ENCODE assay signal across 31 mouse cellular contexts in genomic region chr16:16260882-16261281, GRCm38 (mm10). TPM values are rescaled to one million over a fixed set of nuclear protein-coding genes. Genes with fewer than 3 reads are reported as not detected.
DNase-seq lines count a peak whose midpoint lies in the region; ATAC-seq lines count a peak whose summit lies in the region.
"Had no signal": no experiment of that assay in that cellular context is flagged by ENCODE, and none has a peak within 500 bp of the region (broad histone marks: within the 10 kb centered on the region; RNA-seq: fewer than 3 reads in every experiment).

No protein-coding gene starts in this region.

- peak; percentile 20 for DNase-seq in layer of hippocampus, adult 11-12 months (ENCODE audit: low spot score)
- DNase-seq in layer of hippocampus, postnatal 25 days (ENCODE audit: extremely low spot score in 1 of 2, low spot score in 1 of 2) = no peak
- DNase-seq in 416B (ENCODE audit: low read depth) (peak; percentile 45), NIH3T3 (ENCODE audit: low read depth) (peak; percentile 35)
- peak; percentile 40 for DNase-seq in layer of hippocampus, adult 9-10 months (ENCODE audit: low spot score)
- no peak for DNase-seq in cerebellum, postnatal 25 days
- DNase-seq: adrenal gland, postnatal 25 days; cerebellum, adult 2 months; cerebellum, postnatal 14 days; heart, postnatal 36 days; kidney, adult 8-10 months; left cerebral cortex, postnatal 4 days; liver, postnatal 0 days; lung, postnatal 4 days; right cerebral cortex, adult 18-20 months; spleen, adult 18-20 months; thymus, postnatal 14 days had no signal

- no peak for ATAC-seq in neural tube, embryonic 15.5 days (ENCODE audit: low FRiP score)
- ATAC-seq: forebrain, embryonic 16.5 days; hindbrain, postnatal 0 days; intestine, embryonic 15.5 days; liver, embryonic 12.5 days; liver, postnatal 0 days; midbrain, embryonic 15.5 days had no signal

- WGBS in neural tube, embryonic 15.5 days = 94% methylated on average over 5 of the region's 5 CpGs

- no peak overlapping the region for H3K27ac ChIP-seq in neural tube, embryonic 15.5 days (replicated peaks)
- H3K27ac ChIP-seq: embryonic facial prominence, embryonic 12.5 days; forebrain, embryonic 10.5 days; heart, embryonic 10.5 days; hindbrain, embryonic 12.5 days; hindbrain, postnatal 0 days; intestine, embryonic 15.5 days; kidney, postnatal 0 days; liver, embryonic 12.5 days; midbrain, embryonic 15.5 days had no signal

- no peak overlapping the region for H3K4me3 ChIP-seq in neural tube, embryonic 15.5 days (replicated peaks)
- H3K4me3 ChIP-seq: embryonic facial prominence, embryonic 12.5 days; forebrain, embryonic 10.5 days; heart, embryonic 10.5 days; heart, embryonic 15.5 days; hindbrain, embryonic 12.5 days; intestine, embryonic 15.5 days; liver, embryonic 12.5 days; midbrain, embryonic 15.5 days had no signal

- no peak overlapping the region for H3K9ac ChIP-seq in neural tube, embryonic 15.5 days (replicated peaks)
- H3K9ac ChIP-seq: embryonic facial prominence, embryonic 12.5 days; heart, embryonic 15.5 days; hindbrain, embryonic 12.5 days; intestine, embryonic 15.5 days; liver, embryonic 12.5 days; liver, postnatal 0 days; midbrain, embryonic 15.5 days had no signal

- H3K36me3 ChIP-seq in neural tube, embryonic 15.5 days = no peaks in the 10 kb centered on the region
- H3K36me3 ChIP-seq: embryonic facial prominence, embryonic 12.5 days; forebrain, embryonic 10.5 days; hindbrain, embryonic 12.5 days; intestine, embryonic 15.5 days; liver, embryonic 12.5 days; midbrain, embryonic 15.5 days had no signal

- no peaks in the 10 kb centered on the region for H3K9me3 ChIP-seq in neural tube, embryonic 15.5 days (replicated peaks)
- H3K9me3 ChIP-seq: embryonic facial prominence, embryonic 12.5 days; forebrain, embryonic 10.5 days; G1E; heart, embryonic 10.5 days; heart, embryonic 15.5 days; hindbrain, embryonic 12.5 days; intestine, embryonic 15.5 days; liver, embryonic 12.5 days; midbrain, embryonic 15.5 days had no signal

- H3K4me1 ChIP-seq in neural tube, embryonic 15.5 days = no peaks in the 10 kb centered on the region
- H3K4me1 ChIP-seq: embryonic facial prominence, embryonic 12.5 days; forebrain, embryonic 10.5 days; hindbrain, embryonic 12.5 days; intestine, embryonic 15.5 days; midbrain, embryonic 15.5 days had no signal

- H3K27me3 ChIP-seq in neural tube, embryonic 15.5 days (replicated peaks) = no peaks in the 10 kb centered on the region
- H3K27me3 ChIP-seq: embryonic facial prominence, embryonic 12.5 days; heart, embryonic 15.5 days; hindbrain, embryonic 12.5 days; intestine, embryonic 15.5 days; liver, embryonic 12.5 days; midbrain, embryonic 15.5 days had no signal

- H3K4me2 ChIP-seq in neural tube, embryonic 15.5 days = no peak overlapping the region
- H3K4me2 ChIP-seq: embryonic facial prominence, embryonic 12.5 days; heart, embryonic 15.5 days; hindbrain, embryonic 12.5 days; intestine, embryonic 15.5 days; liver, embryonic 12.5 days; midbrain, embryonic 15.5 days had no signal

RNA-seq across cellular contexts. Expression of gene Yars2, which starts 41.9 kb away (rescaled TPM):
- 10 to 100 TPM; 22.6 to 22.7 TPM for total RNA-seq in layer of hippocampus, postnatal 25 days (2021)
- polyA plus RNA-seq in neural tube, embryonic 15.5 days (2015; fragmentation: Nextera tagmentation; extraction: Ambion mirVana) = 32.6 and 35.4 TPM in 2 replicates

RNA-seq across cellular contexts. Expression of gene Pkp2, which starts 47.8 kb away (rescaled TPM):
- total RNA-seq in layer of hippocampus, postnatal 25 days (2021) = 10 to 100 TPM; 43.7 to 44.9 TPM
- polyA plus RNA-seq in neural tube, embryonic 15.5 days (2015; fragmentation: Nextera tagmentation; extraction: Ambion mirVana) = 1.9 and 3.3 TPM in 2 replicates
- total RNA-seq: granulocyte monocyte progenitor cell, adult 5-6 weeks had no signal

Comparison
In these comparisons a context has a peak if more than half of its experiments do, and no peak if none do; other contexts are left out.
1. DNase-seq: peak in layer of hippocampus, adult 11-12 months (single experiment), 416B (single experiment), NIH3T3 (single experiment) and layer of hippocampus, adult 9-10 months (single experiment); none in layer of hippocampus, postnatal 25 days (0 of 2) and cerebellum, postnatal 25 days (0 of 2).